Comparison of ENCODE assay signal across 8 mouse cellular contexts in the genomic region with DNA sequence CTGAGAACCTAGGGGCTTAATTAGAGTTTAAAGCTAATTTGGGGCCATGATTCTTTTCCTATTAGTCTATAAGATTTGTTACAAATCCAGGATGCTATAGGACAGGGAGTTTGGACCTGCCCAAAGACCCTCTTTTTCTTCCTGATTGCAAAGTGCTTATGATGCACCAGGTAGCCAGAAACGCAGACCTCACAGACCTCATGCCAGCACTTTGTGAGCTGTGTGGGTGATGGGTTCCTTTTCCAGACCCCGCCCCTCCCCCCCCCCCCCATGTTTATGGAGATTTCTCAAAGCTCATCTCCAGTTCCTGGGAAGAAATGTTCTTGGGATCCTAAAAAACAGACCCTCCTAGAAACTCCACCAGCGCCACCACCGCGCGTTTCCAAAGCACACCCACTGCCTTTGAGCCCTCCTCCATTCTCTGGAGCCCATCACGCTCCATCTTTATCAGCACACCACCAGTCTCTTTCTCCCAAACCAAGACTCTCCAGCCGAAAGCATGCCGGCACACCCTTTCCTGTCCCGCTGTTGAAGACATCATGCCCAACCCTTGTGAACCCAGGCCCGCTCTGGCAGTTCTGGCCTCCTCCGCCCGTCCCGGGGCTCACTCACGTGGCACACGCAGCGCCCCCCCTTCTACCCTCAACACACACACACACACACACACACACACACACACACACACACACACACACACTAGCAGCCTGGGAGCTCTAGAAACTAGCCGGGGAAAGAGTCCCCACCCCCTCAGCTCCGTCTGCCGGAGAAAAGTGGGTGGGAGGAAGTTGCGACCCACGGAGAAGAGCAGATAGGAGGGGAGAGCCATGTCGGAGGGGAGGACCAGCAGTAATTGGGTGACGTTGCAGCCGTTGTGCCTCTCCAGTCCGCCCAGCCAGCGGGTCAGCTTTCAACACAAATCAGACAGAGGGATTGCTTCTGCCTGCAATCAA. TPM values are rescaled to one million over a fixed set of nuclear protein-coding genes. Genes with fewer than 3 reads are reported as not detected.
A peak's percentile ranks its signal among the peaks of the same experiment; 100 is the strongest.
DNase-seq lines count a peak whose midpoint lies in the region; ATAC-seq and TF ChIP-seq lines count a peak whose summit lies in the region.

No protein-coding gene starts in this region.

- under 1% methylated on average over 26 of the region's 27 CpGs for WGBS in forebrain, embryonic 15.5 days
- 2% methylated on average over 27 of the region's 27 CpGs for WGBS in liver, embryonic 16.5 days (ENCODE audit: insufficient replicate concordance)
- under 1% methylated on average over 27 of the region's 27 CpGs for WGBS in neural tube, embryonic 13.5 days

- no peak overlapping the region for H3K27ac ChIP-seq in ES-E14 (ENCODE audit: insufficient read depth, low read depth, low read length, poor library complexity, severe bottlenecking)
- peak overlapping the region; percentile 90 for H3K27ac ChIP-seq in forebrain, embryonic 15.5 days (replicated peaks)
- H3K27ac ChIP-seq in liver, embryonic 16.5 days (ENCODE audit: low read length): no peak overlapping the region
- H3K27ac ChIP-seq in neural tube, embryonic 13.5 days (replicated peaks): peak overlapping the region; percentile 79

- no peaks in the 10 kb centered on the region for H3K9me3 ChIP-seq in ES-E14 (ENCODE audit: control insufficient read depth, insufficient read depth, low read depth, low read length)
- no peaks in the 10 kb centered on the region for H3K9me3 ChIP-seq in forebrain, embryonic 15.5 days
- H3K9me3 ChIP-seq in liver, embryonic 16.5 days (replicated peaks; ENCODE audit: control insufficient read depth, low read length): no peaks in the 10 kb centered on the region
- H3K9me3 ChIP-seq in neural tube, embryonic 13.5 days: no peaks in the 10 kb centered on the region

- no peaks in the 10 kb centered on the region for H3K36me3 ChIP-seq in ES-E14 (ENCODE audit: control insufficient read depth, insufficient read depth, low read length, poor library complexity, severe bottlenecking)
- H3K36me3 ChIP-seq in forebrain, embryonic 15.5 days: no peaks in the 10 kb centered on the region
- H3K36me3 ChIP-seq in liver, embryonic 16.5 days (ENCODE audit: control insufficient read depth, insufficient read depth): no peaks in the 10 kb centered on the region
- H3K36me3 ChIP-seq in neural tube, embryonic 13.5 days: no peaks in the 10 kb centered on the region

- ATAC-seq in forebrain, embryonic 15.5 days (replicated peaks): peak; percentile 92
- peak; percentile 86 for ATAC-seq in liver, embryonic 16.5 days (ENCODE audit: low read depth)
- peak; percentile 95 for ATAC-seq in neural tube, embryonic 13.5 days (ENCODE audit: low read depth)

- H3K4me1 ChIP-seq in ES-E14 (ENCODE audit: control insufficient read depth in 2 of 2, insufficient read depth in 2 of 2, low read length in 2 of 2, poor library complexity in 1 of 2): 0 out of 4 replicates have a peak, but pooled peaks cover 0 to 4% of the 10 kb centered on the region in 2 experiments
- peaks cover 12% of the 10 kb centered on the region; the same call in 1 of the 2 replicates for H3K4me1 ChIP-seq in forebrain, embryonic 15.5 days
- peaks cover 9% of the 10 kb centered on the region for H3K4me1 ChIP-seq in liver, embryonic 16.5 days (ENCODE audit: control insufficient read depth, low read depth, low read length)
- H3K4me1 ChIP-seq in neural tube, embryonic 13.5 days (replicated peaks): no peaks in the 10 kb centered on the region

- peak overlapping the region; percentile 74 for H3K4me2 ChIP-seq in forebrain, embryonic 15.5 days (replicated peaks)
- H3K4me2 ChIP-seq in liver, embryonic 16.5 days (ENCODE audit: low read depth, low read length): peak overlapping the region; percentile 73
- H3K4me2 ChIP-seq in neural tube, embryonic 13.5 days: peak overlapping the region; percentile 64

- intact Hi-C loops in heart, postnatal 10 days (cut with DNase I): loop anchor here (2.0 to 5.0 kb wide), 2 partner anchors 137 to 1576 kb away; no protein-coding TSS in a partner anchor

- H3K9ac ChIP-seq in ES-E14 (ENCODE audit: insufficient read depth, low read depth, low read length, poor library complexity, severe bottlenecking): peak overlapping the region; percentile 14; the same call in 1 of the 2 replicates
- H3K9ac ChIP-seq in forebrain, embryonic 15.5 days (replicated peaks): peak overlapping the region; percentile 67
- peak overlapping the region; percentile 51 for H3K9ac ChIP-seq in liver, embryonic 16.5 days (ENCODE audit: low read depth, low read length)
- peak overlapping the region; percentile 76 for H3K9ac ChIP-seq in neural tube, embryonic 13.5 days

- peak overlapping the region; percentile 48 to 60 for H3K4me3 ChIP-seq in ES-E14 (ENCODE audit: insufficient read depth in 1 of 2, low read depth in 1 of 2, low read length in 2 of 2, poor library complexity in 1 of 2, severe bottlenecking in 1 of 2)
- H3K4me3 ChIP-seq in forebrain, embryonic 15.5 days: peak overlapping the region; percentile 53
- H3K4me3 ChIP-seq in liver, embryonic 16.5 days (ENCODE audit: low read depth, low read length): peak overlapping the region; percentile 58
- peak overlapping the region; percentile 50 for H3K4me3 ChIP-seq in neural tube, embryonic 13.5 days

- in situ Hi-C loops in ES-E14 (cut with MboI; ENCODE audit: low sequenced_read_pairs in 2 of 2, unreplicated experiment in 2 of 2): no loop called here

- no peak for DNase-seq in ES-E14 (ENCODE audit: low read depth, low spot score)
- peak; percentile 49 to 53 for DNase-seq in cerebellum, adult 18-20 months
- peak; percentile 80 to 81 for DNase-seq in heart, postnatal 10 days
- peak; percentile 55 to 57 for DNase-seq in kidney, postnatal 36 days
- peak; percentile 40 for DNase-seq in testis, postnatal 14 days (ENCODE audit: low spot score)

- H3K27me3 ChIP-seq in forebrain, embryonic 15.5 days: no peaks in the 10 kb centered on the region
- H3K27me3 ChIP-seq in liver, embryonic 16.5 days (ENCODE audit: control insufficient read depth, insufficient read depth, low read depth, low read length): no peaks in the 10 kb centered on the region
- H3K27me3 ChIP-seq in neural tube, embryonic 13.5 days: peaks cover 5% of the 10 kb centered on the region; the same call in 1 of the 2 replicates

TF ChIP-seq in ES-E14, 5 proteins besides CTCF, POLR2A, EP300 and RAD21:
- no peak for TF ChIP-seq HCFC1 (IDR thresholded peaks at IDR 0.05; ENCODE audit: borderline replicate concordance, insufficient read depth, low read length)
- no peak for TF ChIP-seq ZNF384 (IDR thresholded peaks at IDR 0.05; ENCODE audit: low read depth, low read length)
- TF ChIP-seq MAFK (IDR thresholded peaks at IDR 0.05; ENCODE audit: insufficient read depth, low read depth, low read length): no peak
- TF ChIP-seq ZC3H11A (IDR thresholded peaks at IDR 0.05; ENCODE audit: borderline replicate concordance, low read depth, low read length): no peak
- TF ChIP-seq CHD2 (IDR thresholded peaks at IDR 0.05; ENCODE audit: low read depth, low read length): no peak

RNA-seq across cellular contexts. Expression of a gene that starts 14.1 kb away (rescaled TPM):
- 0.32 and 0.76 TPM in 2 replicates for total RNA-seq in ES-E14 (2012; rRNA removed)
- 197 and 227 TPM in 2 replicates for polyA plus RNA-seq in forebrain, embryonic 15.5 days (2015; fragmentation: Nextera tagmentation; extraction: Ambion mirVana)
- total RNA-seq in heart, postnatal 10 days (2021): 100 to 1,000 TPM in 1 of 2 experiments, 10 to 100 TPM in 1; 84.8 to 105 TPM
- polyA plus RNA-seq in liver, embryonic 16.5 days (2015; fragmentation: Nextera tagmentation; extraction: Ambion mirVana): 11.9 and 13.0 TPM in 2 replicates
- polyA plus RNA-seq in neural tube, embryonic 13.5 days (2015; fragmentation: Nextera tagmentation; extraction: Ambion mirVana): 31.6 and 43.4 TPM in 2 replicates

Comparison
In these comparisons a context has a peak if more than half of its experiments do, and no peak if none do; other contexts are left out.
1. H3K27ac ChIP-seq: peak in forebrain, embryonic 15.5 days (single experiment) and neural tube, embryonic 13.5 days (single experiment); none in ES-E14 (single experiment) and liver, embryonic 16.5 days (single experiment).
2. H3K9ac ChIP-seq: peak in every context shown above with its lines; median percentile 76 in neural tube, embryonic 13.5 days; 67 in forebrain, embryonic 15.5 days; 51 in liver, embryonic 16.5 days; 14 in ES-E14.
3. Peak in every context shown above with its lines, with median percentiles within 50 percentile points of each other: H3K4me3 ChIP-seq, ATAC-seq and H3K4me2 ChIP-seq.